Mouse (Mus musculus): ENCODE results near the gene Egln3.

Egln3 gene

DNA sequence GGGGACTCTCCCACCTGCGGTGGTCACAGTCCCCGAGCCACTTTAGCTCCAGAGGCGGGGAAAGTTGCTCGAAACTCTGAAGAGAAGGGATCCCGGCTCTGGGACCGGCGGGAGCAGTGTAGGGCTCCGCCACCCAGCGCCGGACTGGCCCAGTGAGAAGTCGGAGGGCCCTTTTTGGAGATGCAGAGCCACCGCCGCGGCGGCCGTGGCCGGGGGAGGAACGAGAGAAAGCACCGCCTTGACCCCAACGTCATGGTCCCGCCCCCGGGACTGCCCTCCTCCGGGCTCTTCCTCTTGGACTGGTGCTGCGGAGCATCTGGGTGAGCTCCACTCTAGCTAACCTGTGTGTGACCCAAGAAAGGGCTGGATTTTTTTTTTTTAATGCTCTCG is at the start of gene Egln3:
Gene Egln3, minus strand, starts transcription at position 205 of the 390 bp plus-strand sequence.
- DNase-seq (ENCODE audit: extremely low read depth, low read depth): no peak

GRCm38 (mm10) chr12:54253449-54253848 is 49.8 kb upstream of the Egln3 start:
- DNase-seq (ENCODE audit: extremely low read depth, low read depth): peak; percentile 97

DNA sequence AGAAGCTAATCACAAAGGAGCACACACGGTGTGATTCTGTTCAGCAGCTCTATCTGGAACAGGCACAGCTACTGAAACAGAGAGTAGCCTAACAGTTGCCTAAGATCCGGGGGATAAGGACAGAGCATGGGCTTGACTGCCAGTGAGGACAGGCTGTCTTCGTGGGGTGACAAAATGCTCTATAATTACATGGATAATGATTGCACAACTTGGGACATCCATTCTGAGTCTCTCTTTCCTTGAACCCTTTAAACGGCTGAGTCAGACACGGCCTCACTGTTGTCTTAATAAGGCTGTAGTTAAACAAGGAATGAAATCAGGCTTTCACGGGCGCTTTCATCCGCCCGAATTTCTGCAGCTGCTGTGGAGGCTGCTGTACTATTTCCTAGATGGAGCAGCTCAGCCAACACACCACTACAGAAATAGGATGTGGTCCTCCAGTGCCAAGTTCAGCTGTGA is 48.3 kb upstream of the Egln3 start:
- peak; percentile 68 for DNase-seq (ENCODE audit: extremely low read depth, low read depth)

- DNase-seq (ENCODE audit: extremely low read depth, low read depth): no peak
Measured at GRCm38 (mm10) chr12:54247835-54248234, 44.2 kb upstream of the Egln3 start.

DNA sequence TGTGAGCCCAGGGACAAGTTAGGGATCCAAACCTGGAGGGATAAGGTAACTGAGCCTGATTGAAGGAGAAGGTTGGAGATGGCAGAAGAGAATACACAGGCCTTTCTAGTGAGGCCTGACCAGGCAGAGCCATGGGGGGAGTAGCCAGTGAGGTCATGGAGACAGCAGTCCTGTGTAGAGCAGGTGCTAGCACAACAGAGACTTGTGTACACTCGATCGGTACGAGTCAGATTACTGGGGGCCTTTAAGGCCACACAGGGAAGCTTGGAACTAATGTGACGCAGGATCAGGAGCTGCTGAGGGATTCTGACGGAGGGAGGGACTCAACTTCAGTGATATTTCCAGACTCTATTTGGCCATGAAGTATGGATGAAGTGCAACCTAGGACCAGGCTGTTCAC is 39.5 kb upstream of the Egln3 start:
- DNase-seq (ENCODE audit: extremely low read depth, low read depth): no peak

GRCm38 (mm10) chr12:54241976-54242375 is 38.3 kb upstream of the Egln3 start:
- no peak for DNase-seq (ENCODE audit: extremely low read depth, low read depth)

- DNase-seq (ENCODE audit: extremely low read depth, low read depth): no peak
Measured at GRCm38 (mm10) chr12:54233794-54234193, 30.1 kb upstream of the Egln3 start.

- DNase-seq (ENCODE audit: extremely low read depth, low read depth): no peak
Measured at GRCm38 (mm10) chr12:54232996-54233603, 29.4 kb upstream of the Egln3 start.

DNA sequence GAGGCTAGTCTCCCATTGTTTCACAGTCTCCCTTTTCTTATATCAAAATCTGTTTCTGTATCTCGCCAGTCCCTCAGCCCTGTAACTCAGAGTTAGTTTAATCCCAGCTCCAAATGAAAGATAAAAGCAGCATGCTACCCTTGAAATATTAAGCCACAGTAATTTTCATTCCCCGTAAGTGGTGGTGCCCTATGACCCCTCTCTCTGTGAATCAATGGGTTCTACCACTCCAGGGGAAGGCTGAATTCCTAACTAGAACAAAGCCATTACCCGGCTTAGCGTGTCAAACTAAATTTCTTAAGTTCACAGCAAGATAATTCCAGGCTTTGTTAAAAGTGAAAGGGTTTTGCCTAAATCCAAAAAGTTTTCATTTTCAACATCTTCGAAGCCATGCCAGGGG is 28.8 kb upstream of the Egln3 start:
- no peak for DNase-seq (ENCODE audit: extremely low read depth, low read depth)

DNA sequence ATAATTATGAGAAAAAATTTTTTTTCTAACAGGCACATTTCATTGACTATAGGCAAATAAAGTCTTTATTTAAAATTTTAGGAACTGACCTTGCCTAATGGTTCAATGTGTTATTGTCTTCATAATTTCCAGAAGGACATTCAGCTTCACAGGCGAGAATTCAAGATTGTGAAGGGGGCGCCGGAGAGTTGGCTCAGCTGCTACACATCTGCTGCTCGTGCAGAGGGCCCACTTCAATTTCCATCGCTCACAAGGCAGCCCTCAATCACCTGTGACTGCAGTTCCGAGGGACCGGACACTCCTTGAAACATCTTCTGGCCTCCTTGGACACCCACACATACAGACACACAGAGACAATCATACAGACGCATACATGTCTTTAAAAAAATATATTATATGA is 23.9 kb upstream of the Egln3 start:
- DNase-seq (ENCODE audit: extremely low read depth, low read depth): no peak

DNA sequence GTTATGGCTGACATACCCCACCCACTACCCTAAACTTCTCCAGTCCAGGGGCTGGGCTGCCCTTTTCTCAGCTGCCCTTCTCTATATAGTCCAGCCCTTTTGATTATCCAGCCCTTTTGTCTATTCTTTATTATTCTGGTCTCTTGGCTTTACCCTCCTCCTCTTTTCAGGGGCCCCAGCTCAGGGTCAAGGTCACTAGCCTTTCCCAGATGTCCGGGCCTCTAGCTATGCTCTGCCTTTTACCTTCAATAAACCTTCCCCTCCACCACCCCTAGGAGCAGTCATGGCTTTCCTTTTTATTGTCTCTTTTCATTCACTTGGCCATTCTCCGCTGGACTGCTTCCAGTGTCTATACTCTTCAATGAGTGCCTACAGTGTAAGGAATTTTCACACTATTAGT is 22.7 kb upstream of the Egln3 start:
- no peak for DNase-seq (ENCODE audit: extremely low read depth, low read depth)

DNA sequence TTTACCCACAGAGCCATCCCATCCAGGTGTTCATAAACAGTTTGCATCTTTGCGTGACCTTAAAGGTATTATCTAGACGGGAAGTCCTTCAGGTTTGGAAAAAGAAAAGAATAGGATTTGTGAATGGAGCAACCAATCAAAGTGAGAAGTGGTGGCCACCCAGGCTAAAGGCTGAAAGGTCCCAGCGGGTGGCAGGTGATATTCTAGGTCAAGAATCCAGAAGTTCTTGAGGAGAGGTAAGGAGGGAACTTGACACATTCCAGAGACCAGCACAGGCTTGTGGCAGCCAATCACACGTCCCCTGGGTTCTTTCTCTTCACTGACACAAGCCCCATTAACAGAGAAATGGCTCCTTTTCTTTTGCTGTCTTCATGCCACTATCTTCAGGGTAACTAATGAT is 21.9 kb upstream of the Egln3 start:
- DNase-seq (ENCODE audit: extremely low read depth, low read depth): no peak

DNA sequence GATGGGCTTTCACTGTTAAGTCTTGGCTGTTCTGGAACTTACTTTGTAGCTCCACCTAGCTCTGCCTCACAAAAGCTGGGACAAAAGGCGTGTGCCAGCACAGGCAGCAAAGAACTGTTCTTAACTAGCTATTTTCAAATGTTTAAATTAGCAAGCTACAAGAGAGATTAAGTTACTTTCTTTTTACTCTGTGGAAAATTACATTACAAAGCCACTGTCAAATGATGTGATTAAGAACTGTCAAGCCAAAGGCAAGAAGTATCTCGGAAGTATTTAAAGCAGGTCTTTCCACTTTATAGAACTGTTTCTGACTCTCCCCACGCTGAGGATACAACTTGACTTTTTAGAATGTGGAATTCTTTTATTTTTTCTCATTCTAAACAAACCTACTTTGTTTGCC is 21.4 kb upstream of the Egln3 start:
- DNase-seq (ENCODE audit: extremely low read depth, low read depth): no peak

GRCm38 (mm10) chr12:54222036-54222760 is 18.5 kb upstream of the Egln3 start:
- DNase-seq (ENCODE audit: extremely low read depth, low read depth): no peak

- no peak for DNase-seq (ENCODE audit: extremely low read depth, low read depth)
Measured at GRCm38 (mm10) chr12:54216673-54217072, 13.0 kb upstream of the Egln3 start.

GRCm38 (mm10) chr12:54214426-54214825 is 10.8 kb upstream of the Egln3 start:
- no peak for DNase-seq (ENCODE audit: extremely low read depth, low read depth)

GRCm38 (mm10) chr12:54213871-54214270 is 10.2 kb upstream of the Egln3 start:
- DNase-seq (ENCODE audit: extremely low read depth, low read depth): no peak

- no peak for DNase-seq (ENCODE audit: extremely low read depth, low read depth)
Measured at GRCm38 (mm10) chr12:54213230-54213629, 9.6 kb upstream of the Egln3 start.

GRCm38 (mm10) chr12:54209182-54209563 is 5.5 kb upstream of the Egln3 start:
- no peak for DNase-seq (ENCODE audit: extremely low read depth, low read depth)

- DNase-seq (ENCODE audit: extremely low read depth, low read depth): no peak
Measured at GRCm38 (mm10) chr12:54208433-54209181, 4.9 kb upstream of the Egln3 start.

DNA sequence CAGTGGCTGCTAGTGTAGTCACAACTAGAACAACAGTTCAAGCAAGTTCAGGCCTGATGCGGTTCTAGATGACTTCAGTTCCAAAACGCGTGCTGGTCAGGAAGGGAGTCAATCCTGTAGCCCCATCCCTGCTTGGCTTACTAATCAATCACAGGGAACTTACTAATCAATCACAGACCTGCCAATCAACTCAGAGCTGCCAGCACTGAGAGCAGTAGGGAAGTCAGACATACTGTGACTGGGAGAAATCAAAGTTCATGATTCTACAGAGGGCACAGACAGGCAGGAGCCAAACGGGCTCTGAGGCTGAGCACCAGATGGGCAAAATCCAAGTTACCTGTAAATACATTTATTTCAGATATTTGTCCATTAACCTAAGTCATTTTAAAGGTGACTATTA is 2.1 kb upstream of the Egln3 start:
- DNase-seq (ENCODE audit: extremely low read depth, low read depth): no peak

DNA sequence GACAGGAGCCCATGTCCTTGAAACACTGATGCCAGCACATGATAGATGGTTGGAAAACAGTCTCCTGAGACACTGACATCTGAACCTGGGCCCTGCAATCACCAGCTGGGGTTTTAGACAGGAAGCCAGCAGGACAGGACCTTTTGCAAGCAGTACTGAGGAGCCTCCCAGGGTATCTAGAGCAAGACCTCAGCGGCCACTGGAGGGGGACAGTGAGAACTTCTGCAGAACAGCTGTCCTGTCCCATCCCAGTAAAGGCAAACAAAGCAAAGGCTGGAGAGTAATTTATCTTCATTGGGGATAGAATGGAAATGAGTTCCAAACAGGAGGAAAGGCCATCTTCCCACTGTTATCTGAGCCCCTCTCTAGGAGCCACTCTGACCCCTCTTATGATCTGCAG is 1.5 kb upstream of the Egln3 start:
- DNase-seq (ENCODE audit: extremely low read depth, low read depth): no peak

Measured in MEL-GATA-1-ER (cell line).